Mouse (Mus musculus): Measurements from ENCODE around the gene Prpf6. TPM values are rescaled to one million over a fixed set of nuclear protein-coding genes. Genes with fewer than 3 reads are reported as not detected.

The Prpf6 gene
- polyA plus RNA-seq, 1 experiment from 2014 or later: 74.5 TPM

GRCm38 (mm10) chr2:181583460-181584257 lies 8.0 kb upstream of the Prpf6 start:
- no peak overlapping the region for H3K4me3 ChIP-seq (replicated peaks; ENCODE audit: low read length)
- H3K9me3 ChIP-seq (ENCODE audit: control insufficient read depth, low read length): no peaks in the 10 kb centered on the region
- H3K36me3 ChIP-seq (ENCODE audit: control insufficient read depth, insufficient read depth): peaks cover 32% of the 10 kb centered on the region
- no peak for ATAC-seq
- peaks cover 14% of the 10 kb centered on the region for H3K4me1 ChIP-seq (replicated peaks; ENCODE audit: control insufficient read depth, insufficient read depth, low read length)
- H3K27me3 ChIP-seq (replicated peaks; ENCODE audit: control insufficient read depth, insufficient read depth, low read length): no peaks in the 10 kb centered on the region
- WGBS: 87% methylated on average over 3 of the region's 3 CpGs
- no peak overlapping the region for H3K4me2 ChIP-seq (ENCODE audit: low read length)
- H3K9ac ChIP-seq (replicated peaks; ENCODE audit: low read depth, low read length): no peak overlapping the region
- H3K27ac ChIP-seq (ENCODE audit: low read length): no peak overlapping the region

- H3K9me3 ChIP-seq (ENCODE audit: control insufficient read depth, low read length): no peaks in the 10 kb centered on the region
- no peak within 1 kb of the TSS for H3K9ac ChIP-seq (replicated peaks; ENCODE audit: low read depth, low read length)
- H3K36me3 ChIP-seq (ENCODE audit: control insufficient read depth, insufficient read depth): peaks cover 37% of the 10 kb centered on the region
- no peak for ATAC-seq
- 90% methylated on average over 4 of the region's 4 CpGs for WGBS
- peaks cover 14% of the 10 kb centered on the region for H3K4me1 ChIP-seq (replicated peaks; ENCODE audit: control insufficient read depth, insufficient read depth, low read length)
- no peak within 1 kb of the TSS for H3K4me2 ChIP-seq (ENCODE audit: low read length)
- no peak within 1 kb of the TSS for H3K27ac ChIP-seq (ENCODE audit: low read length)
- H3K4me3 ChIP-seq (replicated peaks; ENCODE audit: low read length): no peak within 1 kb of the TSS
- H3K27me3 ChIP-seq (replicated peaks; ENCODE audit: control insufficient read depth, insufficient read depth, low read length): no peaks in the 10 kb centered on the region
Observed at GRCm38 (mm10) chr2:181584411-181584942, 7.2 kb upstream of the Prpf6 start, which contains the start of gene Uckl1. TSS of gene Uckl1 (minus strand) at chr2:181584892.

- H3K27ac ChIP-seq (ENCODE audit: low read length): no peak overlapping the region
- peaks cover 39% of the 10 kb centered on the region for H3K36me3 ChIP-seq (ENCODE audit: control insufficient read depth, insufficient read depth)
- H3K9me3 ChIP-seq (ENCODE audit: control insufficient read depth, low read length): no peaks in the 10 kb centered on the region
- no peak overlapping the region for H3K4me2 ChIP-seq (ENCODE audit: low read length)
- peaks cover 14% of the 10 kb centered on the region for H3K4me1 ChIP-seq (replicated peaks; ENCODE audit: control insufficient read depth, insufficient read depth, low read length)
- H3K27me3 ChIP-seq (replicated peaks; ENCODE audit: control insufficient read depth, insufficient read depth, low read length): no peaks in the 10 kb centered on the region
- 91% methylated on average over 5 of the region's 5 CpGs for WGBS
- no peak overlapping the region for H3K4me3 ChIP-seq (replicated peaks; ENCODE audit: low read length)
- no peak overlapping the region for H3K9ac ChIP-seq (replicated peaks; ENCODE audit: low read depth, low read length)
- ATAC-seq: no peak
Observed at GRCm38 (mm10) chr2:181585506-181585905, 6.2 kb upstream of the Prpf6 start.

GRCm38 (mm10) chr2:181586124-181586523 lies 5.5 kb upstream of the Prpf6 start:
- Histone ChIP-seq H3K9me3 (ENCODE audit: control insufficient read depth, low read length) (no peaks in the 10 kb centered on the region), H3K4me2 (ENCODE audit: low read length) (no peak overlapping the region), H3K36me3 (ENCODE audit: control insufficient read depth, insufficient read depth) (peaks cover 39% of the 10 kb centered on the region), H3K27me3 (replicated peaks; ENCODE audit: control insufficient read depth, insufficient read depth, low read length) (no peaks in the 10 kb centered on the region), H3K4me1 (replicated peaks; ENCODE audit: control insufficient read depth, insufficient read depth, low read length) (peaks cover 15% of the 10 kb centered on the region), H3K9ac (replicated peaks; ENCODE audit: low read depth, low read length) (no peak overlapping the region), H3K4me3 (replicated peaks; ENCODE audit: low read length) (no peak overlapping the region), H3K27ac (ENCODE audit: low read length) (no peak overlapping the region)
- 96% methylated on average over 3 of the region's 3 CpGs for WGBS
- no peak for ATAC-seq

- Histone ChIP-seq H3K9me3 (ENCODE audit: control insufficient read depth, low read length) (no peaks in the 10 kb centered on the region), H3K4me3 (replicated peaks; ENCODE audit: low read length) (no peak overlapping the region), H3K36me3 (ENCODE audit: control insufficient read depth, insufficient read depth) (peaks cover 39% of the 10 kb centered on the region), H3K9ac (replicated peaks; ENCODE audit: low read depth, low read length) (no peak overlapping the region), H3K27me3 (replicated peaks; ENCODE audit: control insufficient read depth, insufficient read depth, low read length) (no peaks in the 10 kb centered on the region), H3K27ac (ENCODE audit: low read length) (no peak overlapping the region), H3K4me2 (ENCODE audit: low read length) (no peak overlapping the region), H3K4me1 (replicated peaks; ENCODE audit: control insufficient read depth, insufficient read depth, low read length) (peaks cover 18% of the 10 kb centered on the region)
- no peak for ATAC-seq
- 83% methylated on average over 6 of the region's 6 CpGs for WGBS
Observed at GRCm38 (mm10) chr2:181587796-181588195, 3.9 kb upstream of the Prpf6 start.

- no peak overlapping the region for H3K27ac ChIP-seq (ENCODE audit: low read length)
- H3K36me3 ChIP-seq (ENCODE audit: control insufficient read depth, insufficient read depth): peaks cover 39% of the 10 kb centered on the region
- H3K27me3 ChIP-seq (replicated peaks; ENCODE audit: control insufficient read depth, insufficient read depth, low read length): no peaks in the 10 kb centered on the region
- H3K9me3 ChIP-seq (ENCODE audit: control insufficient read depth, low read length): no peaks in the 10 kb centered on the region
- no peak overlapping the region for H3K4me3 ChIP-seq (replicated peaks; ENCODE audit: low read length)
- peaks cover 22% of the 10 kb centered on the region for H3K4me1 ChIP-seq (replicated peaks; ENCODE audit: control insufficient read depth, insufficient read depth, low read length)
- H3K9ac ChIP-seq (replicated peaks; ENCODE audit: low read depth, low read length): no peak overlapping the region
- ATAC-seq: no peak
- WGBS: 91% methylated on average over 11 of the region's 11 CpGs
- no peak overlapping the region for H3K4me2 ChIP-seq (ENCODE audit: low read length)
Observed at GRCm38 (mm10) chr2:181588229-181588780, 3.4 kb upstream of the Prpf6 start.

- peaks cover 23% of the 10 kb centered on the region for H3K4me1 ChIP-seq (replicated peaks; ENCODE audit: control insufficient read depth, insufficient read depth, low read length)
- no peak overlapping the region for H3K27ac ChIP-seq (ENCODE audit: low read length)
- H3K4me2 ChIP-seq (ENCODE audit: low read length): no peak overlapping the region
- H3K9me3 ChIP-seq (ENCODE audit: control insufficient read depth, low read length): no peaks in the 10 kb centered on the region
- WGBS: 92% methylated on average over 10 of the region's 10 CpGs
- no peaks in the 10 kb centered on the region for H3K27me3 ChIP-seq (replicated peaks; ENCODE audit: control insufficient read depth, insufficient read depth, low read length)
- no peak overlapping the region for H3K4me3 ChIP-seq (replicated peaks; ENCODE audit: low read length)
- no peak for ATAC-seq
- H3K9ac ChIP-seq (replicated peaks; ENCODE audit: low read depth, low read length): no peak overlapping the region
- H3K36me3 ChIP-seq (ENCODE audit: control insufficient read depth, insufficient read depth): peaks cover 37% of the 10 kb centered on the region
Observed at GRCm38 (mm10) chr2:181589011-181589731, 2.5 kb upstream of the Prpf6 start.

- peaks cover 23% of the 10 kb centered on the region for H3K4me1 ChIP-seq (replicated peaks; ENCODE audit: control insufficient read depth, insufficient read depth, low read length)
- WGBS: 98% methylated on average over 9 of the region's 9 CpGs
- ATAC-seq: no peak
- H3K27ac ChIP-seq (ENCODE audit: low read length): no peak overlapping the region
- no peak overlapping the region for H3K9ac ChIP-seq (replicated peaks; ENCODE audit: low read depth, low read length)
- H3K4me3 ChIP-seq (replicated peaks; ENCODE audit: low read length): no peak overlapping the region
- H3K4me2 ChIP-seq (ENCODE audit: low read length): no peak overlapping the region
- H3K9me3 ChIP-seq (ENCODE audit: control insufficient read depth, low read length): no peaks in the 10 kb centered on the region
- no peaks in the 10 kb centered on the region for H3K27me3 ChIP-seq (replicated peaks; ENCODE audit: control insufficient read depth, insufficient read depth, low read length)
- H3K36me3 ChIP-seq (ENCODE audit: control insufficient read depth, insufficient read depth): peaks cover 32% of the 10 kb centered on the region
Observed at GRCm38 (mm10) chr2:181589732-181590105, 1.9 kb upstream of the Prpf6 start.

- Histone ChIP-seq H3K27ac (ENCODE audit: low read length) (no peak overlapping the region), H3K4me3 (replicated peaks; ENCODE audit: low read length) (no peak overlapping the region), H3K9me3 (ENCODE audit: control insufficient read depth, low read length) (no peaks in the 10 kb centered on the region), H3K9ac (replicated peaks; ENCODE audit: low read depth, low read length) (no peak overlapping the region), H3K36me3 (ENCODE audit: control insufficient read depth, insufficient read depth) (peaks cover 25% of the 10 kb centered on the region), H3K27me3 (replicated peaks; ENCODE audit: control insufficient read depth, insufficient read depth, low read length) (no peaks in the 10 kb centered on the region), H3K4me2 (ENCODE audit: low read length) (no peak overlapping the region), H3K4me1 (replicated peaks; ENCODE audit: control insufficient read depth, insufficient read depth, low read length) (peaks cover 23% of the 10 kb centered on the region)
- no peak for ATAC-seq
- 96% methylated on average over 5 of the region's 5 CpGs for WGBS
Observed at GRCm38 (mm10) chr2:181590471-181590870, 1.2 kb upstream of the Prpf6 start.

Data from forebrain, embryonic 16.5 days (tissue).